Mouse (Mus musculus): ENCODE data around the gene Klk9.

- no peak for TF ChIP-seq MYOD1 (IDR thresholded peaks at IDR 0.05; ENCODE audit: control insufficient read depth in 1 of 3, insufficient read length in 2 of 3, low read depth in 2 of 3)
- TF ChIP-seq TCF12 (IDR thresholded peaks at IDR 0.05; ENCODE audit: insufficient read depth, poor library complexity, severe bottlenecking), result no peak
- TF ChIP-seq POLR2A (IDR thresholded peaks at IDR 0.05; ENCODE audit: insufficient read length, low read depth), result no peak
- TF ChIP-seq MYOG (IDR thresholded peaks at IDR 0.05; ENCODE audit: control insufficient read depth in 1 of 3, insufficient read depth in 1 of 3, insufficient read length in 2 of 3, low read depth in 2 of 3), result no peak
- no peak for TF ChIP-seq E2F4 (IDR thresholded peaks at IDR 0.05; ENCODE audit: insufficient read depth)
- no peak for TF ChIP-seq POLR2AphosphoS2 (IDR thresholded peaks at IDR 0.05; ENCODE audit: insufficient read length, low read depth)
- no peak for TF ChIP-seq MAX (IDR thresholded peaks at IDR 0.05; ENCODE audit: low read depth)
- no peak for TF ChIP-seq CEBPB (IDR thresholded peaks at IDR 0.05; ENCODE audit: insufficient read depth, poor library complexity, severe bottlenecking)
- TF ChIP-seq USF1 (IDR thresholded peaks at IDR 0.05; ENCODE audit: low read depth), result no peak
Measured at GRCm38 (mm10) chr7:43797333-43797769, 5.7 kb downstream of the Klk9 start, which contains the start of gene Klk8.

Data from myocyte (in vitro differentiated cells).